Mouse (Mus musculus) myocyte (in vitro differentiated cells): ENCODE results near the gene Gtf2h1.

Source experiments
- E2F4 ChIP-seq: IDR thresholded peaks from one replicate; pipeline ENCODE4 v1.6.1; 2011; ENCODE audit warnings: mild to moderate bottlenecking, control low read depth, moderate library complexity; ENCODE audit not compliant: insufficient read depth
- MAX ChIP-seq: IDR thresholded peaks from one replicate; pipeline ENCODE4 v1.6.1; 2011; ENCODE audit warnings: low read depth, mild to moderate bottlenecking, control low read depth
- MYOG ChIP-seq, 3 experiments: IDR thresholded peaks; one replicate each; pipeline ENCODE4 v1.6.1; 2011; ENCODE audit warnings: control low read depth in 2 of 3, low read depth in 2 of 3, mild to moderate bottlenecking in 2 of 3; ENCODE audit not compliant: insufficient read length in 2 of 3, control insufficient read depth in 1 of 3, insufficient read depth in 1 of 3
- POLR2A ChIP-seq: IDR thresholded peaks from one replicate; pipeline ENCODE4 v1.6.1; 2011; ENCODE audit warnings: low read depth, mild to moderate bottlenecking, control low read depth, moderate library complexity; ENCODE audit not compliant: insufficient read length
- TCF3 ChIP-seq: IDR thresholded peaks from one replicate; pipeline ENCODE4 v1.6.1; 2011; ENCODE audit warnings: low read depth, control low read depth; ENCODE audit not compliant: insufficient read length
- USF1 ChIP-seq: IDR thresholded peaks from one replicate; pipeline ENCODE4 v1.6.1; 2011; ENCODE audit warnings: low read depth, mild to moderate bottlenecking, control low read depth, moderate library complexity

DNA sequence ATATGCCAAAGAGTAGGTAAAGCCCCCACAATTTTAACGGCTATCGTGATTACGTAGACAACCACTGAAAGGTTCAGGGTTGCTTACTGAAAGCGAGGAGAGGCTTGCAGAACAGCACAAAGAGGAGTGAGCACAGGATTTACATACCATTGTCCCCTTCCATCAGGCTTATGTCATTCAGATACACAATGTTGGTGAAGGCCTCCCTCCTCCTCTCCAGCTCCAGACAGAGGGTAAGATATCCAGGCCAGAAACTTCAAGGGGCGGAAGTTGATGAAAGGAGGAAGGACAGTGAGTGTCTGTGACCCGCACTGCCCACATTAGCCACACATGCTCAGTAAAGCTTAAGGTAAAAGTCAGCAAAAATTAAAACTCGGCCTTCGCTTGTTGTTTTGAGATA is 31.2 kb upstream of the Gtf2h1 start:
- TF ChIP-seq POLR2A = no peak
- TF ChIP-seq TCF3 = no peak
- TF ChIP-seq MAX = no peak
- TF ChIP-seq MYOG (IDR thresholded peaks at IDR 0.05; ENCODE audit: control insufficient read depth in 1 of 3, insufficient read depth in 1 of 3, insufficient read length in 2 of 3, low read depth in 2 of 3) = no peak
- TF ChIP-seq USF1 = no peak
- no peak for TF ChIP-seq E2F4
